Mouse (Mus musculus): ENCODE data around the gene Atg4d.

The Atg4d gene

DNA sequence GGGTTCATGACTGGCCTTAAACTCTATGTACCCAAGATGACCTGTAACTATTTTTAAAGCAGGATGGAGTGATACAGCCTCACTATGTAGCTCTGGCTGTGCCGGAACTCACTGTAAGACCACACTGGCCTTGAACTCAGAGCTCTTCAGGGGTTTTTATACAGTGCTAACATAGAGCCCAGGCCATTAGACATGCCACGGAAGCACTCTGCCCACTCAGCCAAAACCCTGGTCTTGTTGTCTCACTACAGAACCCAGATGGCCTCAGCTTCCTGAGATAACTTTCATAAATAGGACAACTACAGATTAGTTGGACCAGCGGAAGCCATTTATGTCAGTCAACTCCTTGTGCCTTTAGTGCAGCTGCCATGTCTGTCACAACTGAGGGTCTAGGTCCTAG lies 9.2 kb downstream of the Atg4d start:
- DNase-seq (ENCODE audit: low spot score): no peak

GRCm38 (mm10) chr9:21275013-21275710 lies 10.1 kb downstream of the Atg4d start:
- DNase-seq (ENCODE audit: low spot score): no peak

- no peak for DNase-seq (ENCODE audit: low spot score)
Measured at GRCm38 (mm10) chr9:21275727-21276126, 10.6 kb downstream of the Atg4d start.

GRCm38 (mm10) chr9:21276307-21276706 lies 11.2 kb downstream of the Atg4d start:
- DNase-seq (ENCODE audit: low spot score): no peak

DNA sequence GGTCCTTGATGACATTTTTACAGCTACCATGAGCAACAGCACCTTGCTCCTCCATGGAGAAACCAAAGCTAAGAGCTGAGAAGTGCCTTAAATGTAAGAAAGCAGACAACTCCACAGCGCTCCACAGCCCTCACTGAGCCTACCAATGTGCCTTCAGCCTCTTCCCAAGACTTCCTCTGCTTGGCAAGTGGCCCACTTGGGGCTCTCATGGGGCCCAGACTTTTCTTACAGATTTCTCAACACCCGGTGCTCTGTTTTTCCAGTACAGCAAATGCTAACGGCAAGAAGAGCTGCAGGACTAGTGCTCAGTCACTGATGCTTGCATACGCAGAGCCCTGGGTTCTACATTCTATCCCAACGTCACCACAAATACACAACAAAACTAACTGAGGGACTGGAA lies 12.7 kb downstream of the Atg4d start:
- no peak for DNase-seq (ENCODE audit: low spot score)

GRCm38 (mm10) chr9:21283591-21283990 lies 18.5 kb downstream of the Atg4d start:
- no peak for DNase-seq (ENCODE audit: low spot score)

GRCm38 (mm10) chr9:21283994-21284393 lies 18.9 kb downstream of the Atg4d start:
- no peak for DNase-seq (ENCODE audit: low spot score)

- DNase-seq (ENCODE audit: low spot score): no peak
Measured at GRCm38 (mm10) chr9:21286753-21287152, 21.7 kb downstream of the Atg4d start.

GRCm38 (mm10) chr9:21287571-21288402 lies 22.7 kb downstream of the Atg4d start, which contains the start of gene Kri1:
Kri1 (minus strand) TSS chr9:21287969.
- peak; percentile 98 for DNase-seq (ENCODE audit: low spot score)

DNA sequence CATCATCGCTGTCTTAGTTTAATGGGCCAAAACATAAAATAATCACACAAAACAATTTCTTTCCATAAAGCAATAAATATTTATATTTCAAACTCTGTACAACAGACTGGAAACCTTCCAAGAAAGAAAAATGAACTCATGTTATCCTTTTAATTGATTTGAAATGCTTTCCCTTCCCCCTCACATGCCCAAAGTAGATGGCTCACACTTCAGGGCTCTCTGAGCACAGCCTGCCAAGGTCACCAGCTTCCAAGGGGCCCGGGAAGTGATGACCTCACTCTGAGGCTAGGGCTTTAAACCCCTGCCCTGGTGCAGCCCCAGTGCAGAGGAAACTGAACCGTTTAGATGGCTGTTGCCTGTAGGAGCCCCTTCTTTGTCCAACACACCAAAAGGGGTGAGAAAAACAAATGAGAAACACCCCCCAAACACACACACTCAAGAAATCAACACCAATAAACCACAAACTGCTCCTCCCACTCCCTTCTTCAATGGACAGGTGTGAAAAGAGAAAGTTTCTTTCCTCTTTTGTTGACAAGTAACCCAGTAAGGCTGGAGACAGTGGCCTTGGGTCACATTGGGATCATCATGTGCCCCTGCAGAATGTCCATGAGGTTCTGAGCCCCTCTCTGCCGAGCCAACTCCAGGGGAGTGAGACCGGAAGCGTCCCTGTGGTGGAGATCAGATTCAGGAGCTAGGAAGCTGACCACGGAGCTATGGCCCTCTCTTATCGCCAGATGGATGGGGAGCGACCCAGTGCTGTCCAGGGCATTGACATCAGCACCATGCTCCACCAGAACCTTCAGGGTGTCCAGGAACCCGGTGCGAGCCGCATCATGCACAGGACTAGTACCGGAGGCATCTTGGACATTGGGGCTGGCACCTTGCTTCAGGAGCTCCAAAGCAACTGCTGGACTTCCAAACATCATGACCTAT lies 23.6 kb downstream of the Atg4d start:
- DNase-seq (ENCODE audit: low spot score): no peak

DNA sequence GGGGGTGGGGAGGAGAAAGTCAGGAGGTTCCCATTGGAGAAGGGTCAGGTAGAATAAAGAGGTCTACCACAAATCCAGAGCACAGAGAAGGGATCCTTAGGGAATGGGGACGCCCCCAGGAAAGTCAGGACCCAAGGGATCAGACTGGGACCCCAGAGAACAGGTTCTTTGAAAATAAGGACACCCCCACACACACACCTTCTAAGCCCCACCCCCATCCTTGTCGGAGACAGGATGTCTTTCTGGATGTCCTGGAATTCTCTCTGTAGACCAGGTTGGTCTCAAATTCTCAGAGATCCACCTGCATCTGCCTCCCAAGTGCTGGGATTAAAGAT lies 24.2 kb downstream of the Atg4d start:
- DNase-seq (ENCODE audit: low spot score): no peak

DNA sequence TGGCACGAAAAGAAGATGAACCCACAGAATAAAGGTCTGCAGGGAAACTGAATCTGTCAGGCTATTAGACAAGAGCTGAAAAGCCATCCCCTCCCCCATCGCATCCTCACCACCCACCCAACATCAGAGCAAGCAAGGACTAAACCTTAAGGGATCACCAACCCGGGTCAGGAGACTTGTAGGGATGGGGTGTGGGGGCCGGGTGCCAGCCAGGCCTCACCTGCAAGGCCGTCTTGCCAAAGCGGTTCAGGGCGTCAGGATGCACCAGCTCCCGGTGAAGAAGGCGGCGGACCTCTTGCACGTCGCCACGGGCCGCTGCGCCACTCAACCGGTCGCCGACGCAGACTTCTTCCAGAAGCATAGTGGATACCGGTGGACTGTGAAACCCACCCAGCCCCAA lies 25.5 kb downstream of the Atg4d start:
- DNase-seq (ENCODE audit: low spot score): no peak

GRCm38 (mm10) chr9:21291022-21291787 lies 26.1 kb downstream of the Atg4d start, which contains the start of gene Cdkn2d:
Cdkn2d (minus strand) TSS chr9:21291407.
- DNase-seq (ENCODE audit: low spot score): peak; percentile 100

DNA sequence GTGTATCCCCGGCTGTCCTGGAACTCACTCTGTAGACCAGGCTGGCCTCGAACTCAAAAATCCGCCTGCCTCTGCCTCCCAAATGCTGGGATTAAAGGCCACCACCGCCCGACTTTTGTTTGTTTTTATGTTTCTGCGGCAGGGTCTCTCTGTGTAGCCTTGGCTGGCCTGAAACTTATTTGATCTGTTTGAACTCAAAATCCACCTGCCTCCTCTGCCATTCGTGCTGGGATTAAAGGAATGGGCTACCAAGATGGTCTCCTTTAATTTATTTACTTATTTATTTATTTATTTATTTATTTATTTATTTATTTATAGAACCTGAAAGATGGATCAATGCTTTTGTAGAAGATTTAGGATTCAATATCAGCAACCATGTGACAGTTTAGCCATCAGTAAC lies 26.8 kb downstream of the Atg4d start:
- peak; percentile 35 for DNase-seq (ENCODE audit: low spot score)

DNA sequence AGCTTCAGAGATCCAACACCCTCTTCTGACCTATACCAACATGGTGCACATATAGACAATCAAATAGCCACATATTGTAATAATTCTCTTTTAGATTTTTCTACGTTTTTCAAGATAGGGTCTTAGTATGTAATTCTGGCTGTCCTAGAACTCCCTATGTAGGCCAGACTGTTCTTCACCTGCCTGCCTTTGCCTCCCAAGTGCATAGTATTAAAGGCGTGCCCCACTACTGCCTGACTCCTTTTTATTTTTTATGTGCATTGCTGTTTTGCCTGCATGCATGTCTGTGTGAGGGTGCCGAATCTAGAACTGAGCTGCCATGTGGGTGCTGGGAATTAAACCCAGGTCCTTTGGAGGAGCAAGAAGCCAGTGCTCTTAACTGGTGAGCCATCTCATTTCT lies 27.2 kb downstream of the Atg4d start:
- DNase-seq (ENCODE audit: low spot score): no peak

- DNase-seq (ENCODE audit: low spot score): no peak
Measured at GRCm38 (mm10) chr9:21299014-21299413, 33.9 kb downstream of the Atg4d start.

- DNase-seq (ENCODE audit: low spot score): no peak
Measured at GRCm38 (mm10) chr9:21305065-21305464, 40.0 kb downstream of the Atg4d start.

- DNase-seq (ENCODE audit: low spot score): no peak
Measured at GRCm38 (mm10) chr9:21309150-21309741, 44.2 kb downstream of the Atg4d start.

DNA sequence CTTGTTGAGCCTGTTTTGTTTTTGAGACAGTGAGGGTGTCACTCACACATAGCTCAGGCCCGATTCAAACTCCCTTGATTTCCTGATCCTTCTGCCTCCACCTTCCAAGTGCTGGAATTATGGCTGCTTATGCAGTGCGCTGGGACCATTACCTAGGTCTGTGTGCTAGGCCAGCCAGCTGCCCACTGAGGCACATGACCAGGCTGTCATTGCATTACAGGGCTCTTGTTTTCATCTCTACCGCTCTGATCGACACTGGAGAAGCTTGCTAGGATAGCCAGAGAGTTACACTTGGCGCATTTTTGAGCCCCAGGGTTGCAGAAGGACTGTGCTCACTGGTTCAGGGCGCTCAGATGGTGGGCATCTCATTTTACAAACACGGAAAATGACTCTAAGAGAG lies 46.6 kb downstream of the Atg4d start:
- no peak for DNase-seq (ENCODE audit: low spot score)

GRCm38 (mm10) chr9:21312134-21312533 lies 47.0 kb downstream of the Atg4d start, which contains the start of gene Ap1m2:
Ap1m2 (minus strand) TSS chr9:21312337.
- no peak for DNase-seq (ENCODE audit: low spot score)

- peak; percentile 94 for DNase-seq (ENCODE audit: low spot score)
Measured at GRCm38 (mm10) chr9:21313394-21313793, 48.3 kb downstream of the Atg4d start.

All from embryo, embryonic 10.5 days (tissue).